Mouse (Mus musculus) cerebellum, postnatal 4 days (tissue): ENCODE measurements around the gene Ly6f.

Experiments used
- DNase-seq, 2 experiments: peaks; one replicate each; pipeline ENCODE4 v3.0.0; 2022; ENCODE audit warnings: low spot score in 2 of 2, mixed read lengths in 1 of 2

Ly6f gene

DNA sequence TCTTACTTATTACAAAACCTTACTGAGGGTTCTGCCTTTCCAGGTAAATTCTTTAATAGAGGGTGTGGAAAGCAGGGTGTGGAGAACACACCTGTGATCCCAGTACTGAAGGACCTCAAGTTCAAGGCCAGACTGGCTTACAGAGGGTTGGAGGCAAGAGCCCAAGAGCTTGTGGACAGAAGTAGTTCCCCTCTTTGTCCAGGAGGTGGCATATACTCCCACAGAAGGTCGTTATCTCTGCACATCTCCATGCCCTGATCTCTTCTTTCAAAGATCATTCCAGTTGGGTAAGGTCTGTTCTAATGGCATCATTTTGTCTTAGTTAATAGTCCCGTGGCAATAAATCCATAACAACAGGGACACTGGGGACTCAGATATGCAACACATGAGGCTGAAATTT, 49.0 kb downstream of the Ly6f start:
- DNase-seq = no peak

DNA sequence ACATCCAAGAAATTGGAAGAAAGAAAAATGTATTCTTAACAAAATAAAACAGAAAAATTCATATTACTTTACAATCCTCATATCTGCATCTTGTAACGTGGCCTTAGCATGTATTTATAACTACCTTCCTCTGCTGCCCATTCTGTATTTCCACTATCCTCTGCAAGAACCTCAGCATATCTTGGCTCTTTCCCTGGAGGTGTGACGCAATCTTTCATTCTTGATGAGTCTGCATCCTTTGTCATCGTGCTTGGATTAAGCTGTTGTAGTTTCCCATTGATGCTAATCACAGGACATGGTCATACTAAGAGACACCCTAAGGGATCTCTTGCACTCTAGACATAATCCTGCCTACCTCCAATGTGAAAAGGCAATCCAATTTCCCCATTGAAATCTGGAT, 50.4 kb downstream of the Ly6f start:
- DNase-seq = no peak

DNA sequence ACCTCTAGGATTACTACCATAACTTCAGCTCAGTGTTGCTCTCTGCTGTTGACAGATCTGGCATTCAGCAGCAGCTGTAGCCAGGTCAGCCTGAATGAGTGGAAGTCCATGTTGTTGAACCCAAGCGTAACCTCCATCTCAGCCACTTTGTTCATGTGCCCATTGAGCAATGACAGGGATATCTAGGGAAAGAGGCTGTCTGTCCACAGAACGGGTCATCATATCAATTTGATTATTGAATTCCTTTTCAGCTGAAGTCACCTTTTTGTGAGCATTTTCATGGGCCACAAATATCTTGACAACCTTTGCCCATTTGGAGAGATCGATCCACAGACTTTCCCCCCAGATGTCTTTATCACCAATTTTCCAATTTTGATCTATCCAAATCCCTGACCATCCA, 51.9 kb downstream of the Ly6f start:
- DNase-seq = no peak
